Mouse (Mus musculus) small intestine, adult 10 weeks (tissue): Measurements from ENCODE around the gene Gm15107. TPM values are rescaled to one million over a fixed set of nuclear protein-coding genes. Genes with fewer than 3 reads are reported as not detected.

Source experiments
- polyA plus RNA-seq: library from polyadenylated mRNA; stranded (reverse); fragments of 350-450 nt; fragmentation: Illumina TruSeq; extraction: RNeasy Lipid Tissue Mini Kit (QIAGEN cat#74804); gene quantifications from one replicate; pipeline ENCODE4 v1.2.3, GENCODE M21; 2014; ENCODE audit warnings: low replicate concordance

Gene Gm15107
- polyA plus RNA-seq, result not detected

DNA sequence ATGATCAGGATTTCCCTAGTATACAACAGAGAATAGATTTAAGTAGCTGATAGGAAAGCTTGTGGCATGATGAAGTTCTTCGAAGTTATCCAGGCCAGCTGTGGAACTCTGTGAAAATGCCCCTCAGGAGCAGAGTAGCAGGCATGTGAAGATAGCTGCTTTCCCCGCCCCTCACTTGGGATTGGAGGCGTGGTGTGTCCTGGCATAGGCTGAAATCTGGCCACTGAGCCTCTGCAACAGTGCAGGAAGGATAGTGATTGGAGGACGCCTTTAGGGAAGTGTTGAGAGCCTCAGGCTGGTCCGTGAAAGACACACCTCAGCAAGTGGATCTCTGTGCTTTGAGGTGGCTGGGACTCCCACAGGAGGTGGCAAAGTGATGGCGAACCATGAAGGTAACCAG, at the start of gene Gm15107:
Gm15107 (plus strand) TSS at position 301 of the 400 bp plus-strand sequence.

Other genes with a start within 250 kb of the Gm15107 start
- not detected for gene Gm15080, start 187.7 kb upstream of the Gm15107 start, polyA plus RNA-seq